Mouse (Mus musculus): ENCODE measurements at regions not wholly inside any gene's neighbourhood (a gene's known extent, or its start where the extent isn't known, plus 50 kb on each side); places are given as distances from the start of the nearest gene placed in this dataset.

GRCm38 (mm10) chr2:167851216-167851896 lies 80.5 kb upstream of the Ptpn1 start:
- Histone ChIP-seq H3K4me2 (ENCODE audit: low read length) (no peak overlapping the region), H3K27me3 (ENCODE audit: insufficient read depth, low read length) (no peaks in the 10 kb centered on the region), H3K36me3 (ENCODE audit: insufficient read depth, low read length) (no peaks in the 10 kb centered on the region), H3K9ac (ENCODE audit: low read depth, low read length) (no peak overlapping the region), H3K4me3 (replicated peaks; ENCODE audit: low read depth, low read length) (no peak overlapping the region), H3K9me3 (replicated peaks; ENCODE audit: low read length) (no peaks in the 10 kb centered on the region), H3K27ac (peak overlapping the region; percentile 43), H3K4me1 (replicated peaks; ENCODE audit: insufficient read depth, low read length) (peaks cover 20% of the 10 kb centered on the region)
- no peak for TF ChIP-seq CTCF (IDR thresholded peaks at IDR 0.05; ENCODE audit: low read depth)
- WGBS = 22% methylated on average over 11 of the region's 11 CpGs
- peak; percentile 71 for DNase-seq (ENCODE audit: low spot score)
- ATAC-seq (replicated peaks; ENCODE audit: low FRiP score, low read depth) = peak; percentile 23; the same call in 1 of the 2 replicates

GRCm38 (mm10) chr2:167849999-167850552 lies 81.8 kb upstream of the Ptpn1 start:
- Histone ChIP-seq H3K27me3 (ENCODE audit: insufficient read depth, low read length) (no peaks in the 10 kb centered on the region), H3K4me3 (replicated peaks; ENCODE audit: low read depth, low read length) (no peak overlapping the region), H3K4me1 (replicated peaks; ENCODE audit: insufficient read depth, low read length) (peaks cover 20% of the 10 kb centered on the region), H3K9ac (ENCODE audit: low read depth, low read length) (no peak overlapping the region), H3K9me3 (replicated peaks; ENCODE audit: low read length) (no peaks in the 10 kb centered on the region), H3K27ac (no peak overlapping the region), H3K4me2 (ENCODE audit: low read length) (no peak overlapping the region), H3K36me3 (ENCODE audit: insufficient read depth, low read length) (no peaks in the 10 kb centered on the region)
- 57% methylated on average over 10 of the region's 10 CpGs for WGBS
- ATAC-seq (replicated peaks; ENCODE audit: low FRiP score, low read depth) (no peak), DNase-seq (ENCODE audit: low spot score) (no peak)
- TF ChIP-seq CTCF (IDR thresholded peaks at IDR 0.05; ENCODE audit: low read depth) = no peak

- DNase-seq (ENCODE audit: low spot score) = no peak
- Histone ChIP-seq H3K27ac (no peak overlapping the region), H3K9ac (ENCODE audit: low read depth, low read length) (no peak overlapping the region), H3K4me2 (ENCODE audit: low read length) (no peak overlapping the region), H3K4me3 (replicated peaks; ENCODE audit: low read depth, low read length) (no peak overlapping the region), H3K36me3 (ENCODE audit: insufficient read depth, low read length) (no peaks in the 10 kb centered on the region), H3K9me3 (replicated peaks; ENCODE audit: low read length) (no peaks in the 10 kb centered on the region), H3K27me3 (ENCODE audit: insufficient read depth, low read length) (no peaks in the 10 kb centered on the region), H3K4me1 (replicated peaks; ENCODE audit: insufficient read depth, low read length) (peaks cover 20% of the 10 kb centered on the region)
- peak; percentile 14; the same call in 1 of the 2 replicates for TF ChIP-seq CTCF (IDR thresholded peaks at IDR 0.05; ENCODE audit: low read depth)
- ATAC-seq (replicated peaks; ENCODE audit: low FRiP score, low read depth) = no peak
- 60% methylated on average over 7 of the region's 7 CpGs for WGBS
These were observed 83.1 kb upstream of the Ptpn1 start for GRCm38 (mm10) chr2:167848468-167849440.

- no peaks in the 10 kb centered on the region for H3K36me3 ChIP-seq (ENCODE audit: insufficient read depth, low read length)
- no peaks in the 10 kb centered on the region for H3K9me3 ChIP-seq (replicated peaks; ENCODE audit: low read length)
- H3K27ac ChIP-seq = no peak overlapping the region; the same call in 1 of the 2 replicates
- no peaks in the 10 kb centered on the region for H3K27me3 ChIP-seq (ENCODE audit: insufficient read depth, low read length)
- peaks cover 23% of the 10 kb centered on the region for H3K4me1 ChIP-seq (replicated peaks; ENCODE audit: insufficient read depth, low read length)
- H3K4me3 ChIP-seq (replicated peaks; ENCODE audit: low read depth, low read length) = no peak overlapping the region
- no peak for DNase-seq (ENCODE audit: low spot score)
- ATAC-seq (replicated peaks; ENCODE audit: low FRiP score, low read depth) = no peak
- TF ChIP-seq CTCF (IDR thresholded peaks at IDR 0.05; ENCODE audit: low read depth) = no peak
- H3K4me2 ChIP-seq (ENCODE audit: low read length) = no peak overlapping the region
- WGBS = 75% methylated on average over 12 of the region's 12 CpGs
- no peak overlapping the region for H3K9ac ChIP-seq (ENCODE audit: low read depth, low read length)
These were observed 84.4 kb upstream of the Ptpn1 start for GRCm38 (mm10) chr2:167847281-167848077.

GRCm38 (mm10) chr2:167845370-167845769 lies 86.5 kb upstream of the Ptpn1 start:
- H3K27ac ChIP-seq = no peak overlapping the region
- no peak overlapping the region for H3K4me2 ChIP-seq (ENCODE audit: low read length)
- no peaks in the 10 kb centered on the region for H3K9me3 ChIP-seq (replicated peaks; ENCODE audit: low read length)
- 85% methylated on average over 5 of the region's 5 CpGs for WGBS
- H3K4me1 ChIP-seq (replicated peaks; ENCODE audit: insufficient read depth, low read length) = peaks cover 17% of the 10 kb centered on the region; the same call in 1 of the 2 replicates
- ATAC-seq (replicated peaks; ENCODE audit: low FRiP score, low read depth) (no peak), DNase-seq (ENCODE audit: low spot score) (no peak)
- no peaks in the 10 kb centered on the region for H3K36me3 ChIP-seq (ENCODE audit: insufficient read depth, low read length)
- no peak for TF ChIP-seq CTCF (IDR thresholded peaks at IDR 0.05; ENCODE audit: low read depth)
- H3K27me3 ChIP-seq (ENCODE audit: insufficient read depth, low read length) = no peaks in the 10 kb centered on the region
- H3K9ac ChIP-seq (ENCODE audit: low read depth, low read length) = no peak overlapping the region
- H3K4me3 ChIP-seq (replicated peaks; ENCODE audit: low read depth, low read length) = no peak overlapping the region

Measured in kidney, postnatal 0 days (tissue).